Mouse (Mus musculus) embryonic facial prominence, embryonic 11.5 days (tissue): ENCODE data around the gene Ears2. TPM values are rescaled to one million over a fixed set of nuclear protein-coding genes. Genes with fewer than 3 reads are reported as not detected.

ENCODE experiments used
- ATAC-seq: fragments of 200-750 bp; cut with Nextera tagmentation; replicated peaks from 2 replicates; pipeline ENCODE4 v1.8.0; 2017; ENCODE audit warnings: low read depth; ENCODE audit not compliant: insufficient number of reproducible peaks, low FRiP score, low TSS enrichment
- DNase-seq: peaks from one replicate; pipeline ENCODE4 v3.0.0-alpha.2; 2015; ENCODE audit warnings: low spot score
- H3K27ac ChIP-seq: fragments of 300-500 bp; sonication (generic); replicated peaks from 2 replicates; pipeline ENCODE4 v1.5.1; 2014; ENCODE audit warnings: mild to moderate bottlenecking, low read depth, low read length, control low read depth
- H3K27me3 ChIP-seq: fragments of 300-500 bp; sonication (generic); 2 replicates; pipeline ENCODE4 v1.6.1; 2014; ENCODE audit warnings: mild to moderate bottlenecking, low read length, moderate library complexity, mixed read lengths; ENCODE audit not compliant: control insufficient read depth, insufficient read depth
- H3K36me3 ChIP-seq: fragments of 300-500 bp; sonication (generic); replicated peaks from 2 replicates; pipeline ENCODE4 v1.6.1; 2014; ENCODE audit warnings: low read depth, mild to moderate bottlenecking, low read length, moderate library complexity, mixed read lengths; ENCODE audit not compliant: control insufficient read depth, insufficient read depth
- H3K4me1 ChIP-seq: fragments of 300-500 bp; sonication (generic); 2 replicates; pipeline ENCODE4 v1.6.1; 2014; ENCODE audit warnings: low read length, mixed read lengths; ENCODE audit not compliant: control insufficient read depth, insufficient read depth
- H3K4me2 ChIP-seq: fragments of 300-500 bp; sonication (generic); 2 replicates; pipeline ENCODE4 v1.6.1; 2014; ENCODE audit warnings: low read depth, mild to moderate bottlenecking, control low read depth, low read length, moderate library complexity
- H3K4me3 ChIP-seq: fragments of 300-500 bp; sonication (generic); 2 replicates; pipeline ENCODE4 v1.5.1; 2014; ENCODE audit warnings: low read depth, low read length, control low read depth
- H3K9ac ChIP-seq: fragments of 300-500 bp; sonication (generic); replicated peaks from 2 replicates; pipeline ENCODE4 v1.6.1; 2014; ENCODE audit warnings: mild to moderate bottlenecking, control low read depth, low read length
- H3K9me3 ChIP-seq: fragments of 300-500 bp; sonication (generic); replicated peaks from 2 replicates; pipeline ENCODE4 v1.6.1; 2016; ENCODE audit warnings: mild to moderate bottlenecking, low read length, inconsistent platforms, mixed read lengths; ENCODE audit not compliant: control insufficient read depth
- WGBS: fragments of 180-500 bp; shearing (Covaris S2); extraction: QIAGEN DNeasy Blood & Tissue Kit; methylation state at CpG from one replicate; pipeline ENCODE4 v1.1.7; 2014; 5-methylcytosine and 5-hydroxymethylcytosine counted together
- polyA plus RNA-seq: library from polyadenylated mRNA; unstranded; fragments of >200 nt; fragmentation: Nextera tagmentation; extraction: Ambion mirVana; gene quantifications from 2 replicates; pipeline ENCODE4 v1.2.1, GENCODE M21; 2014

Gene Ears2
- polyA plus RNA-seq, 1 experiment from 2014 or later: 15.0 TPM

DNA sequence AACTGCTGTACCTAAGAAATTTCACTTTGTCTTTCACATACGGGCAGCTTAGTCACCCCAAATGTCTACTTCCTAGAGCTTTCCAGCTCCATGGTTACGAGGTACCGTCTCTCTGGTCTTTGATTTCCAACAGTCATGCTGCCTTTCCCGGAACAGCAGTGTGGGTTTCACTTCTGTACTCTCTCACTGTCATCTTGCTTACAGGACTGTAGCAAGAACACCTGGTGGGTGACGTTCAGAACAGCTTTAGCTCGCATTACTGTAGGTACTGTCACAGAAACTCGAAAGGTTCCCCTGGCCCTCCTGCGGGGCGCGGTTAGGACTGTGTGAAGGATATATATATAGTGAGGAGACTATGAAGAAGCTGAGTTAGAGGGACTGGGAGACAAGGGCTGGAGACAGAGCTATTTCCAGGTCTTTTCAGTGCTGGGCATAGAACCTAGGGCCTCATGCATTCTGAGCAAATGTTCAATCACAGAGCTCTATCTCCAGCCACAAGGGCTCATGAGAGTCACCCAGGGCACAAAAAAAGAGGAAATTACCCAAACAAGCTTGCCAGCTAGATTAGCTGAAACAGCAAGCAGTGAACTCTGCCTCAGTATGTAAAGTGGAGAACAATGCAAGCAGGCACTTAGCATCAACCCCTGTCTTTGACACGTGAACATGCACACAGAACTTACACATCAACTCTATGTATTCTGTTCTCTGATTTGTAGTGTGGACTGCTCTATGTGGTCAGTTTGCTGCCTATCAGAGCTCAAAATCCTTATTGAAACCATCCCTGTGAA, 20.3 kb upstream of the Ears2 start:
- no peak for ATAC-seq
- Histone ChIP-seq H3K27me3 (no peaks in the 10 kb centered on the region), H3K9me3 (no peaks in the 10 kb centered on the region), H3K4me1 (no peaks in the 10 kb centered on the region), H3K4me3 (no peak overlapping the region), H3K27ac (no peak overlapping the region), H3K36me3 (peaks cover 12% of the 10 kb centered on the region), H3K9ac (no peak overlapping the region), H3K4me2 (no peak overlapping the region)
- DNase-seq: no peak
- WGBS: 92% methylated on average over 11 of the region's 11 CpGs

DNA sequence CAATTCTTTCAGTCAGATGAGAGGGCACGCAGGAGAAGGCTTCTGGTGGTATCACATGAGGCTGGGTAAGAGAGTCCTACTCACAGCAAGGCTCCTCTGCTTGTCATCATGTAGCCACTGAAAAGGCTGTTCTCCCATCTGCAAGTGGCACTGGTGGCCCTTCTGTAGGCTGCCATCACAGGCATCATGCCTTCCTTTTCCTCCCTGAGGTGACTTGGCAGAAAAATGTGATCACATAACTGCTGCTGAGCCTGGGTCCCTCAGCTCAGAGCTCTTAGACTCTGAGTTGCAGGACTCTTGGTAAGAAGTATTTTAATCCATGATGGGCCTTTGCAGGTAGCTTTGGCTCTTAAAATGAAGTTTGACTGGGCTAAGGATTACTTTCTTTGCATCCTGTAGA, 14.0 kb upstream of the Ears2 start:
- H3K36me3 ChIP-seq: peaks cover 8% of the 10 kb centered on the region
- H3K4me1 ChIP-seq: no peaks in the 10 kb centered on the region
- H3K9me3 ChIP-seq: no peaks in the 10 kb centered on the region
- no peak overlapping the region for H3K4me2 ChIP-seq
- H3K27ac ChIP-seq: no peak overlapping the region
- H3K9ac ChIP-seq: no peak overlapping the region
- ATAC-seq (no peak), DNase-seq (no peak)
- H3K27me3 ChIP-seq: no peaks in the 10 kb centered on the region
- H3K4me3 ChIP-seq: no peak overlapping the region
- 80% methylated on average over 1 of the region's 1 CpGs for WGBS

DNA sequence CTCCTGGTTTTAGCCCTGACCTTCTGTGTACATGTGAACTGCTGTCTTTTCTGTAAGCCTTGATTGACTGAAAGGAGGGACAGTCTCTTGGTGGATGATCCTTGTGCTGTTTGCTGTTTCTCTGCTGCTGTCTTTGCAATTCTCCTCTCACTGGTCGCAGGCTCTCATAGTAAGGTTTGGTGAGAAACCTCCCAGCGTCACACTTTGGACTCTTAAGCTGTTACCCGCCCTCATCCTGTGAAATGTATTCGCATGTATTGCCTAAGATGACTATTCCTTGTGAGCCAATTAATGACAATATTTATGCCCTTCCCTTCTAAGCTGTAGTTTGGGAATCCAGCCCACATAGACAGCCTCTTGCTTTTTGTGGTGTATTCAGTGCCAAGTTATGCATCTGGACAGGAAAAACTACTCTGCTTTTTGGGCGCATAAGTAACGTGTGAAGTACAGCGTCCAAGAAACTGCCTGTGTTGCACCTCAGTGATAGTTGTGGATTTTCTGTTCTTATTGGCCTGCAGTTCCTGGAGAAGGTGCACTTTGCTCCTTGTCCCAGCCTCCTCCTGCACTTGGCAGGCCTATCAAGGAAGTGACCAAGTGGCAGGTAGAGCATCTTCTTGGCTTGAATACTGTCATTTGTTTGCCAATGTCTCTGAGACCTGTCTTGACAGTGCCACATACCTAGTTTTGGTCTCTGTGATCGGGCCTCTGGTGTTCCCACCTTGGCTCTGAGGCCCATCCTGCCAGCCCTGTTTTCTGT, 12.9 kb upstream of the Ears2 start:
- H3K27me3 ChIP-seq: no peaks in the 10 kb centered on the region
- no peak overlapping the region for H3K4me3 ChIP-seq
- no peaks in the 10 kb centered on the region for H3K9me3 ChIP-seq
- H3K4me2 ChIP-seq: no peak overlapping the region
- no peak overlapping the region for H3K9ac ChIP-seq
- DNase-seq (no peak), ATAC-seq (no peak)
- WGBS: 95% methylated on average over 8 of the region's 8 CpGs
- H3K27ac ChIP-seq: no peak overlapping the region
- no peaks in the 10 kb centered on the region for H3K4me1 ChIP-seq
- peaks cover 10% of the 10 kb centered on the region for H3K36me3 ChIP-seq

DNA sequence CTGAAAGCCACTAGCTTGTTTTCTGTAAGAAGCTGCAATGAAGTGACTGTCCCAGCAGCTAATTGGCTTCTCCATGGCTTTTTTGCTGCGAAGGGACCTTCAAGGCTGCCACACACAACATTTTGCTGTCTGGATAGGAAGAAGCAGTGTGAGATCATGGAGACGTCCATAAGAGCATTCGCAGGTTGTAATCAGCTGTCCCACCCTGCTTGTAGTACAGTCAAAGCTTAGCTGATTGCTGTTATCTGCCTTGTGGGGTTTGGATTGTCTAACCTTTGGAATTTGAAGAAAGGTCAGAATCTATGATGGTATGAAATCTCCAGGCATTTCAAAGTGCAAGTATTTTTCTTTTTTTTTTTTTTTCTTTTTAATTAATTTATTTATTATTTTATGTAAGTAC, 7.3 kb upstream of the Ears2 start:
- Histone ChIP-seq H3K4me1 (no peaks in the 10 kb centered on the region), H3K9ac (no peak overlapping the region), H3K9me3 (no peaks in the 10 kb centered on the region), H3K27me3 (no peaks in the 10 kb centered on the region), H3K4me2 (no peak overlapping the region), H3K4me3 (no peak overlapping the region), H3K27ac (no peak overlapping the region), H3K36me3 (peaks cover 15% of the 10 kb centered on the region)
- ATAC-seq (no peak), DNase-seq (no peak)
- WGBS: 88% methylated on average over 3 of the region's 3 CpGs

DNA sequence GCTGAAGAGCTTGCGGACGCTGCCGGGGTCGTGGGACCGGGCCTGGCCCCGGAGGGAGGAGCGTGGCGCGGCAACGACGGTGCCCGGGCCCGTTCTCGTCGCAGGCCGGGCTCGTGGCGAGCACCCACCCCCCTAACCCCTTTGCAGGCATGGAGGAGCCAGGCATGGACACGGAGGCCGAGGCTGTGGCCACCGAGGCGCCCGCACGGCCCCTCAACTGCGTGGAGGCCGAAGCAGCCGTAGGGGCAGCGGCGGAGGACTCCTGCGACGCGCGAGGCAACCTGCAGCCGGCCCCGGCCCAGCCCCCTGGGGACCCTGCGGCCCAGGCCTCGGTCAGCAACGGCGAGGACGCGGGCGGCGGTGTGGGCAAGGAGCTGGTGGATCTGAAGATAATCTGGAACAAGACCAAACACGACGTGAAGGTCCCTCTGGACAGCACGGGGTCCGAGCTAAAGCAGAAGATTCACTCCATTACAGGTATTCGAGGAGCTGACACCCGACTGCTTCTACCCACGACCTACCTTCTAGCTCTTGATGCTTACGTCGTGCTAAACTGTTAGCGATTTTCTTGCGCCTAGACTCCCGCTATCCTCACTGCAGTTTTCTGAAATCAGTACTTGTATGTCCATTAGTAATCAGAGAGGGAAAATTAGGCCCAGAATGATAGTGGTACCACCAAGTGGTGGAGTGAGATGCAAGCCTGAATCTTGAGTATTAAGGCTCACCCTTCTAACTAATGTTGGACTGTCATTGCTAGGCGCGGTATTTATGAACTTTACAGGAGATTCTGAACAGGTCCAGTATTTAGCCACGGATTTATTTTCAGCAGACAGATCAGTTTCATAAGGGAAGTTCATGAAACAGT, 686 bp upstream of the Ears2 start:
- Histone ChIP-seq H3K4me2 (peak overlapping the region; percentile 49), H3K4me1 (no peaks in the 10 kb centered on the region), H3K4me3 (peak overlapping the region; percentile 99), H3K36me3 (no peaks in the 10 kb centered on the region; the same call in none of the 2 replicates), H3K27me3 (no peaks in the 10 kb centered on the region), H3K9me3 (no peaks in the 10 kb centered on the region), H3K9ac (peak overlapping the region; percentile 97), H3K27ac (peak overlapping the region; percentile 87)
- WGBS: 1% methylated on average over 58 of the region's 58 CpGs
- peak; percentile 46 for ATAC-seq
- no peak for DNase-seq

DNA sequence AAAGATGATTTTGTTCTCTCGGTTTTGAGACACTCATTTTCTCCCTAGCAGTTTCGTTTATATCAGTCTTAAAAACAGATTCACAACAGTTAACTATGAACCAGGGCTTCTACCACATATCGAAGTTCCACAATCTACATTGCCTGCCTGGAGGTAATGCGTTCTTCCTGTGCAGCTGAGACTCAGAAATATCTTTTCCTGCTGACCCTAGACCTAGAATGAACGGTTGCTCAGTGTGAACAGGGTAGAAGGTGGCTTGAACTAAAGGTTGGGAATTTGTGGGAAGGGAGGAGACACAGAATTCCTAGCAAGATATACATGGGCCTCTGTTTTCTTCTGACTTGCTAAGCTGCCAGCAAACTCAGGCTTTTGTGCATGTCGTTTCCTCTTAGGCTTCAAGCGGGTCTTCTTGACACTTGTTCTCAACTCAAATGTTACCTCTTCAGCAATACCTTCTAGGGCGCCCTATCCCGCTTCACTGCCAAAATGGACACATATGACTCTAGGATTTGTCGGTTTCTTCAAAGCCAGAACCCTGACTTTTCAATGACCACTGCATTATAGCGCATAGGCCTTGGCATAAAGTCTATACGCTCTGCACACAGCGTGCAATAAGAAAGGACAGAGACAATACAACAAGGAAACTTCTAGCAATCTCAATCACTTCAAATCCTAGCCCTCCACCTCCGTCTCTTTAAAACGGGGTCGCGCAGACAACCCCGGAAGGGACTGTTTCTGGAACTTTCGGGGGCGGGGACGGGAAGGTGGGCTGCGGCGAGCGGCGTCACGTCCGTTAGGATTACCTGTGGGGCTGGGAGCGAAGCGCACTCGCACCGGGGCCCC, 740 bp downstream of the Ears2 start:
- Histone ChIP-seq H3K9me3 (no peaks in the 10 kb centered on the region), H3K4me3 (peak overlapping the region; percentile 99), H3K4me2 (peak overlapping the region; percentile 53), H3K36me3 (no peaks in the 10 kb centered on the region), H3K27me3 (no peaks in the 10 kb centered on the region), H3K4me1 (no peaks in the 10 kb centered on the region), H3K27ac (peak overlapping the region; percentile 87), H3K9ac (peak overlapping the region; percentile 97)
- 24% methylated on average over 27 of the region's 31 CpGs for WGBS
- no peak for DNase-seq
- peak; percentile 66; the same call in 1 of the 2 replicates for ATAC-seq

DNA sequence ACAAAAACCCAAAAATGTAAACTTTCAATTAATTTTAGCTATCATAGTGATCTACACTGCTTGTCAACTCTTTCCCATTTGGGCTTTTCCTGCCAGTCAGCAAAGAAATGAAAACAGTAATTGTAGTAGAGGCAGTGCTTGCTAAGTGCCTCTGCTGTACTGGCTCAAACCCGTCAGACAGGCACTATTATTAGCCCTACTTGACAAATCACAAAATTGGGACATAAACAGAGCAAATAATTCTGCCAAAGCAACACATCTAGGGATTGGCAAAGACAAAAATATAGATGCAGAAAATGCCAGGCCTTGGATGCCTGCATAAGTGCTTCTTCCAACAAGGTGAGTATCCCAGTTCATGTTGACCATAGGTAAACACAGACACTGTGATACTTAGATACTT, 1.4 kb downstream of the Ears2 start:
- H3K27me3 ChIP-seq: no peaks in the 10 kb centered on the region
- no peak overlapping the region; the same call in 1 of the 2 replicates for H3K9ac ChIP-seq
- no peak overlapping the region for H3K4me2 ChIP-seq
- WGBS: 78% methylated on average over 1 of the region's 1 CpGs
- no peak for ATAC-seq
- H3K9me3 ChIP-seq: no peaks in the 10 kb centered on the region
- no peak overlapping the region for H3K27ac ChIP-seq
- no peaks in the 10 kb centered on the region for H3K4me1 ChIP-seq
- H3K4me3 ChIP-seq: no peak overlapping the region
- no peaks in the 10 kb centered on the region for H3K36me3 ChIP-seq
- DNase-seq: no peak
